Mouse (Mus musculus) skeletal muscle tissue, adult 2 months (tissue): ENCODE data around the gene Nfe2l1.
"Not testable (repeated sequence)": the region's sequence is repeated elsewhere in the genome, so short reads cannot be mapped to it uniquely, and the experiment has no call there.

ENCODE experiments used
- DNase-seq: peaks from one replicate; pipeline ENCODE4 v3.0.0-alpha.2; 2012; ENCODE audit warnings: low read depth, low spot score

The Nfe2l1 gene

DNA sequence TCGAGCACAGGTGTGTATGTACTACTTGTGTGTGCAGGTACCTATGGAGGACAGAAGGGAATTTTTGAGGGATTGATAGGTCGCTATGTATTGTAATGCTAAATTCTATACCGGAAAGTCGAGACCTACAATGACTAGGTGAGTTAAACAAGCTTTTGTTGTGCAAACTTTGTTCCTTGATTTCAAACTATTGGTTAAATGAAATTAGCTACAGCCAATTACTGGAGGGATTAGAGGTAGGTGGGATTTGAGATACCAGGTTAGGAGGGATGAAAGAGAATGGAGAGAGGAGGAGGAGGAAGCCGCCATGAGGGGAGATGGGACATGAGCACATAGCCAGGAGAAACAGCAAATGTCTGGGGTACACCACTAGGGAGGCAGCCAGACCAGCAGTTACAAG is 49.5 kb downstream of the Nfe2l1 start:
- no peak for DNase-seq

DNA sequence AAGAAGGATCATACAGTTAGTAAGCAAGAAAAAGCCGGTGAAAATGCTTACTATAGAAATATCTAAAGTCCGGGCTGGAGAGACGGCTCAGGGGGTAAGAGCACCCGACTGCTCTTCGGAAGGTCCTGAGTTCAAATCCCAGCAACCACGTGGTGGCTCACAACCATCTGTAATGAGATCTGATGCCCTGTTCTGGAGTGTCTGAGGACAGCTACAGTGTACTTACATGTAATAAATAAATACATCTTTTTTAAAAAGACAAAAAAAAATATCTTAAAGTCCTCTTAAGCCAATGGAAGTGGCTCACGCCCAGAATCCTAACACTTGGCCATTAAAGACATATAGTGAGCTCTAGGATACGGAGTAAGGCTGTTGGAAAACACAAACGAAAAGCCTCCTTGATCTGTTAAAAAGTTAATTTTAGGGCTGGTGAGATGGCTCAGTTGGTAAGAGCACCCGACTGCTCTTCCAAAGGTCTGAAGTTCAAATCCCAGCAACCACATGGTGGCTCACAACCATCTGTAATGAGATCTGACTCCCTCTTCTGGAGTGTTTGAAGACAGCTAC is 51.6 kb downstream of the Nfe2l1 start:
- DNase-seq = not testable (repeated sequence)

DNA sequence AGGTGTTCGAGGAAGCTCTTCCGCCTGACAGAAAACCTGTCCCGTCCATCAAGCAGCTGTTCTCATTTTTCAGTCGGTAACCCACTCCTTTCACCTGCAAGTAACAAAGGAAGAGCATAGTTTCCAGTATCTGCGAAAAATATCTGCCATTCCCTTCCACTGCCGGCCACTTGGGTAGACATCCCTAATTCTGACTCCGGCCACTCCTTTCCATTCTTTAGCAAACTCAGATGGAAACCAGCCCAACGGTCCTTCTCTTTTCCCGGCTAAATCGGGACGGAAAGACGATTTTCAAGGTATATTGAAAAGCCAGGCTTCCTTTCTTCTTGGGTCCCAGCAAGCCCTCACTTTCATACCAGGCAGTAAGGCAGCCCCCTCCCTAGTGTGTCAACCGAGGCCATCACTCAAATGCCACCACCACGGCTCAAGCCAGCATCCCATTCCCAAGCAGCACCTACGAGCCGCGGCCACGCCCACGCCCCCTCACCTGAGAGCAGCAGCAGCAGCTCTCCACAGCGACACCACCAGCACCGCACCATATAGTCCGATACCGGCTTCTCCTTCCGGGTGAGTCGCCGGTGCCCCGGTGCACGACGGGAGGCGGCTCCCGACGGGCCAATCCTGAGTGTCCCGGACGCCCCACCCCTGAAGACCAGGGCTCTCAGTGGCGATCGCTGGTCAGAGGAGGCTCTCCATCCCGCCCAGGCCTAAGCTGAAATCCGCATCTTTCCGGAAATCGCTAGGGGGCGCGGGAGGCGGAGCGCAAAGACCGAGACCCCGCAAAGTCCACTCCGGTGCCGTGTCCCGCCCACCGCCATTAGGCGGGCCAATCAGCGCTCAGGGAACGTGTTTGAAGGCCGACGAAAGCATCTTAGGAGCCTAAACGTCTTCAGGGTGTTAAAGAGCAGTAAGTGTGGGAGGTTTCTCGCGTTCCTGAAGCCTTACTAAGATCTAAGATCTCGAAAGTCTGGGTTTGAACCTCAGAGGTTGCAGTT is 52.5 kb downstream of the Nfe2l1 start, which contains the start of gene Snx11:
TSS of gene Snx11 (minus strand) at position 592 of the 995 bp plus-strand sequence.
- peak; percentile 98 for DNase-seq

DNA sequence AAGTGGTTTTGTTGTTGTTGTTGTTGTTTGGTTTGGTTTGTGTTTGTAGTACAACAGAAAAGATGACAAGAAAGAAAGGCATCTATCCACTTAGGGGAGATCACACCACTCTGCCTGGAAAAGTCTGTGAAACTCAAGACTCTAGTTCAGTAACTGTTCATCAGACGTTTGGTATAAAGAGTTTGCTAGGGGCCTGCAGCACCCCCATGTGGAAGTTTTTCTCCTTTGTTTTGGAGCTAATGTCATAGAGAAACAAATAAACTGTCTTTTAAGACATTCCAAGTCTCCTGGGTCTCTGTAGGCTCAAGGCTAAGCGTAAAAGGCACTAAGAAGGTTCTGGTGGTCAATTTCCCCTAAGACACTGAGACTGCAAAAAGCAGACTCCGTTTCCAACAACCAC is 53.7 kb downstream of the Nfe2l1 start:
- DNase-seq = no peak

DNA sequence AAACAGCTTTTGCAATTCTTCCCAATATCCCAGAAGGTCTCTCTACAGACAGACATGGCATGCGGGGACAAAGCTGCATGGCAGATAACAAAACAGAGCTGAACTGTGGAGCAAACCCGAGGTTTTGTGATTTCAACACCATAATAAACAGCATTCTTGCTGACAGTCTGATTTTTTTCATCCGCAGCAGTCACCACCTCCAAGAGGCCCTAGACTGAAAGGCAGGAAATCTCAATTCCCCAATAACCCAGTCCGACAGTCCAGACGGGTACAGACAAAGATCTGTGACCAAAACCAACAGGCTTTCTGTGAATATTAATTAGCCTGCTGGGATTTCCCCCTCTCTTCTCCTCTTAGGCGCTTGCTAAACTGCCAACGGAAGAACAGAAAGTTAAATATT is 54.1 kb downstream of the Nfe2l1 start:
- no peak for DNase-seq

DNA sequence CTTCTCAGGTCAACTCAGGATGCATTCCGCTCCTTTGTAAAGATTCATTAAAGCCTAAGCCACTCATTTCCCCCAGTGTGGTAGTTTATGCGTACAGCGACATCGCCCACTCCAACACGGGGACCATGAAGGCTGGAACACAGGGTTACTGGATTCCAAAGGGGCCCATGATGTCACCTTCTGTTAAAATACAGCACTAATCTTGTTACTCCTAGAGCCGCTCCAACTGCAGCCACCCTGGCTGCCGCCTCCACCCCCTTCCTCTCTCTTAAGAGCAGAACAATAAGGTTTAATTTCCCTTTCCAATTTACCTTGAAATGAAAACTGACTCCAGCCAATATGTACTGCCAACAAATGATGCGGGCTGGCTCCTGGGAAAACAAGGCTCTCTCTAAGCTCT is 54.7 kb downstream of the Nfe2l1 start:
- DNase-seq = no peak

DNA sequence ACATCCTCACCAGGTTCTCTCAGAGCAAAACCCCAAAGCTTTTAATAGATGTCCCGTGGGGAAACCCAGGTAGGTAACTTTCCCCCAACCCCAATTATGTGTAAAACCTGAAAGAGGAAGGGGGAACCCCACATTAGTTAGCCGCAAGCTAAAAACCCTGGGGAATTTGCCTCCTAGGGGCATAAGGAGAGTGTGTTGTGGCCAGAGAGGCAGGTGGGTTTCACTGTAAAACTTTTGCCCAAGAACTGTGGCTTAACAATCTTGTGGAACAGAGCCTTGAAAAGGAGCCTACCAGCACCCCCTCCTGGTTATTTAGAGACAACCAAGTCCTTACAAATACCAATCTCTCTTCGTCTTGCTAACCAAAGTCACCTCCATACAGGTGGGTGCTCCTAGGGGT is 55.2 kb downstream of the Nfe2l1 start:
- no peak for DNase-seq

DNA sequence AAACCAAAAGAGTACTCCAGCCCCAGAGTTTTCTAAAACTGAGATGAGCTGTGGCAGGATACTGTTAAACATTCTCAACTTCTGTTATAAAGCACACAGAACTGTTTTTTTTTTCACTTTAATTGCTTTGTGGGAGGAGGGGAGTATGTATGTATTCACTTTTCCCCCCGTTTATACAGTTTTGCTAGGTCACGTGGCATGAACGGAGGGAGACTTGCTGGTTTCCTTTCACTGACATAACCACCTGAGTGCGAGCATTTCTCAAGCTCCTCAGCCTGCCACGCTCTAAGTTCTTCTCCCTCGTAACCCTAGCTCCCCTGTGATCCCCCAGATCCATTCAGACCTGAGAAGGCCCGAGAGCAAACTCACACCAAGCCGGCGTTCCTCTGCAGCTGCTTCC is 57.4 kb downstream of the Nfe2l1 start:
- DNase-seq = no peak

DNA sequence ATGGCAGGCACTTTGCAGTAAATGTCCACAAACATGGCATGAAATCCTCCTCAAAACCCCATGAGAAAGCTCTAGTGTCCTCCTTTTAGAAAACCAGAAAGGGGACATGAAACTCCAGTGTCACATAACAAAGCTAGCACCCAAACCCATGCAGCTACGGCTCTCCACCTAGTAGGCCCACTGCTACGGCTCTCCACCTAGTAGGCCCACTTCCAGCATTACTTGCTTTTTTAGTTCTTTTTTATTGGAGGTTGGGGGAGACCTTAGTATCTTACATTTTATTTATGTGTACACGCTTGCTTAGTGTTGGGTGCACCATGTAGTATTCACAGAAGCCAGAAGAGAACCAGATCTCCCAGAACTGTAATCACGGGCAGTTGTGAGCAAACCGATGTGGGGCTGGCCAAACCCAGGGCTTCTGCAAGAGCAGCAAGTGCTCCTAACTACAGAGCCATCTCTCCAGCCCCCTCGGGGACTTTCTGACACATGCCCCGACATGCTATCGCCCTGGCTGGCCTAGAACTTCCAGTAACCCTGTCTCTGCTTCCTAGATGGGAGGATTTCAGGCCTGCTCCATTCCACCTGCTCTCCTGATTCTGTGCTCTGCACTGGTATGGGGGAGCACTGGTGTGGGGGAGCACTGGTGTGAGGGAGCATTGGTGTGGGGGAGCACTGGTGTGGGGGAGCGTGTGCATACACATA is 58.3 kb downstream of the Nfe2l1 start:
- DNase-seq = no peak

DNA sequence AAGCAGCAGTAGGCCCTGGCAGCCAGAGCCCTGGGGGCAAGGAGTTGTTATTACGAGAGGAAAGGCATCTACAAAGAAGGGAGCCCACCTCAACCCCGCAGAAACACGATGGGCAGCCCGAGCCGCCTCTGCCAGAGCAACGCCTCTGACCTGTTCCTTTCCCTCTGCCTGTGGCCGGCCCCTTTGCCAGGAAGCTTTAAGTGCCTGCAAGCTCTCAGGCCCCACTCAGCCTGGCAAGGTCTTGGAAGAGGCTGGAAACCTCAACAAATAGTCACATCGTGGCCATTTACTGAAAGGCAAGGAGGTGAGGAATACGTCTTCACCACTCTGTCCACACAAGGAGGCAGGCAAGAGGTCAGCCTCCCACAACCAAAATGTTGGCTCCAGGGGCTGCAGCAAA is 61.5 kb downstream of the Nfe2l1 start:
- DNase-seq = no peak
